Comparison of ENCODE assay signal across 20 mouse cellular contexts in the genomic region with DNA sequence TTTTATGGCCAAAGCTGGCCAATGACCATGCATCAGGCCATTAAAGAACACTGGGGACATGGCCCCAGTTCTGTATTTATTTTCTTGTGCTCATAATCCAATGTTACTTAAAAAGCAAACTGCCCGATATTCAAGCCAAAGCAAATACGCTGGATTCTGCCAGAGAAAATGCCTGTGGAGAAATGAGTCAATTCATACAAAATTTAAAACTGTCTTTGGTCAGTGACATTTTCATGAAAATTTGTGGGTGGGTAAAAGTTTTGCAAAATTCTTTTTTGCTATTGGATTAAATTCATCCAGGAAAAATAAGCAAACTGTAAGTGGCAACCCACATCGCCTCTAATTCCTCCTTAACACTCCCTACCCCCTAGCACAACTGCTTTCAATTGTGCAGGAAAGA.
"Had no signal": no experiment of that assay in that cellular context is flagged by ENCODE, and none has a peak within 500 bp of the region (broad histone marks: within the 10 kb centered on the region; RNA-seq: fewer than 3 reads in every experiment).

No protein-coding gene starts in this region.

- ATAC-seq: midbrain, embryonic 16.5 days had no signal

- DNase-seq: lung, adult 18-20 months; lung, embryonic 14.5 days; lung, postnatal 14 days; lung, postnatal 36 days; midbrain, embryonic 14.5 days; retina, postnatal 1 day; right cerebral cortex, adult 18-20 months; right cerebral cortex, postnatal 25 days; right cerebral cortex, postnatal 4 days; spleen, adult 18-20 months; thymus, adult 18-20 months; thymus, postnatal 14 days; thymus, postnatal 36 days had no signal

- H3K4me1 ChIP-seq: midbrain, embryonic 12.5 days; neural tube, embryonic 13.5 days; neural tube, embryonic 15.5 days had no signal

- H3K4me3 ChIP-seq: midbrain, embryonic 10.5 days; midbrain, embryonic 12.5 days; myocyte; neural tube, embryonic 13.5 days; neural tube, embryonic 15.5 days had no signal

- H3K27ac ChIP-seq: macrophage; midbrain, embryonic 10.5 days; midbrain, embryonic 12.5 days; neural tube, embryonic 13.5 days; neural tube, embryonic 15.5 days had no signal
